Mouse (Mus musculus) gastrocnemius, adult 8-10 months (tissue): Measurements from ENCODE around the gene Sept9. TPM values are rescaled to one million over a fixed set of nuclear protein-coding genes. Genes with fewer than 3 reads are reported as not detected.
A peak's percentile ranks its signal among the peaks of the same experiment; 100 is the strongest.

ENCODE experiments used
- DNase-seq, 2 experiments: peaks; one replicate each; pipeline ENCODE4 v3.0.0; 2022; ENCODE audit warnings: low spot score in 2 of 2
- total RNA-seq, 4 experiments: library from RNA; stranded (reverse); gene quantifications; 2 replicates each; pipeline ENCODE4 v1.2.4; 2022

The Sept9 gene
- total RNA-seq, 4 experiments from 2014 or later = 5.7 to 16.2 (median 12.4) TPM

DNA sequence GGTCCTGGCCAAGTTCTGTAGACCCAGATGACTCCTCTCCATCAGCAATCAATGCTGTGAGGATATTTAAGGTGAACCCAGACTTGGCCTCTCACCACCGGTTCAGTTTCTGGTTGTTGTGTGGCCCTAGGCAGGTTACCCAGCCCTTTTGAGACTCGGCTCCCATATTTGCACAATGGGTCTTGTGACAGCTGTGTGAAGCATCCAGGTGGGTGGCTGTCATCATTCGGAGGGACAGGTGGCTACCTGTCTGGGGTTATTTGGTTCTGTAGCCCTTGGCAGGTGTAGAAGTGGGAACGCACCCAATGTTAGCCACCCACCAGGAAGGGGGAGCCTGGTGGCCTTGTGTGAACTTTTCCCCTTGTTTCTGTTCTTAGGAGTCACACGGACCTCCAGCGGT lies 19.0 kb downstream of the Sept9 start:
- no peak for DNase-seq

DNA sequence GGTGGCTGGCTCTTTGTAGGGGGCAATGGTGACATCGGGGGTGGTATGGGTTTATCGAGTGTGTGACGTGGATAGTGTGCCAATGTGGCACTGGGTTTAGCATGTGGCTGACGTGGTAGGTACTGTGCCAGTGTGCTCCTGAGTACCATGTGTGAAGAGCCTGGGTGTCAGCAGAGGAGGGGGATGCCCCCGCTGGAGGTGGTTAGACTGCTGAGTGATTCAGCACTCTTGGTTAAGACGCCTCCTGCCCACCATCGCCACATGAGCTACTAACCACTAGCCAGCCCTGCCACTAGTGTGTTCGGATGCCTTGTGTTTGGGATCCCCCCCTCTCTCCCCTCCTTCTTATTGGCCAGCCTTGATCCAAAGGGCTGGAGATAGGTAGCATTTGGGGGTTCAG lies 21.3 kb downstream of the Sept9 start:
- DNase-seq = no peak

DNA sequence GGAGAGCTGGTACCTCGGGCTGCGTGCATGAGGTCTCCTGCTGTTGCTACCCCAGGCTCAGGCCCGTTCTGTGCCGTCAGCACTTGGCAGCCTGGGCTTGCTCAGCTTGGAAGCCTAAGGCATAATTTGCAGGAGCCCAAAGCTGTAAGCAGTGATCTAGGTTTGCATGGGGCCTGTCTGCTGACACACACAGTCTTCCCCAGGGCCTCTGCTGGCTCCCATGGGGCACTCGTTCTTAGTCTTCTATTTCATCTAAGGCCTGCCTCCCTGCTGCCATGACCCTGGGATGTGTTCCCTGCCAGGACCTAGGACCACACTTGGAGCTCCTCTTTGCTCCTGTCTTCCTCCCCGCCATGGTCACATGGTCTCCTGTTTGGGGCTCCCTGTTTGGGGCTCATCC lies 21.7 kb downstream of the Sept9 start:
- DNase-seq = no peak

DNA sequence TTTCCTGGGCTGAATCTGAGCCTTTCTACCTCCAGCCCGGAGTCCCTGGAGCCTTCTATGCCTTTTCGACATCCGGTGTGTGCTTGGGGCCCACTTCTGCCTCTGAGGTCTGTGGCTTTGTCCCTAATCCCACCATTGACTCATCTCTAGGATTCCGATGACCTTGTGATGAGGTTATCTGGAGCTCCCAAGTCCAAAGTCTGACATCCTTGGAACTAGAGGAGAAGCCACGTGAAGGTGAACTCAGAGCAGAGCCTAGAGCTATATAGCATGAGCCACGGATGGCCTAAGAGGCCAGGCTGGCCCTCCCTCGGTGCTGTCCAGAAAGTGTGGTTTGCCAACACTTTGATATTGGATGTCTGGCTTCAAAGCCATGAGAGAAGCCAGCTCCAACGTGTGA lies 23.4 kb downstream of the Sept9 start:
- DNase-seq = no peak

DNA sequence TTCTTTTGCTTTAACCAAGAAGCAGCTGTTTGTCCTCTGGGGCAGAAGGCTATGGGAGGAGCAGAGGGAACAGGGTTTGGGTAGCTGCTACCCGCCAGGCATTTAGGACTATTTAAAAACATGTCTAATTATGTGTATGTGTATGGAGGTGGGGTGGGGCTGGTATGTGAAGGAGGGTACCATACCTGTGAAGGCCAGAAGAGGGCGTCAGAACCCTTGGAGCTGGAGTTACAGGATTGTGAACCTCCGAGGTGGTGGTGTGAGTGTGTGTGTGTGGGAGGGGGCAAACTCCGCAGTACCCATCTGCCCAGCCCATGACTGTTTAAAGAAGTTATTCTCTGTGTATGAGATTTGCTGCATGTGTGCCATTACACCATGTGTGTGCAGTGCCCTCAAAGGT lies 25.3 kb downstream of the Sept9 start:
- no peak for DNase-seq

DNA sequence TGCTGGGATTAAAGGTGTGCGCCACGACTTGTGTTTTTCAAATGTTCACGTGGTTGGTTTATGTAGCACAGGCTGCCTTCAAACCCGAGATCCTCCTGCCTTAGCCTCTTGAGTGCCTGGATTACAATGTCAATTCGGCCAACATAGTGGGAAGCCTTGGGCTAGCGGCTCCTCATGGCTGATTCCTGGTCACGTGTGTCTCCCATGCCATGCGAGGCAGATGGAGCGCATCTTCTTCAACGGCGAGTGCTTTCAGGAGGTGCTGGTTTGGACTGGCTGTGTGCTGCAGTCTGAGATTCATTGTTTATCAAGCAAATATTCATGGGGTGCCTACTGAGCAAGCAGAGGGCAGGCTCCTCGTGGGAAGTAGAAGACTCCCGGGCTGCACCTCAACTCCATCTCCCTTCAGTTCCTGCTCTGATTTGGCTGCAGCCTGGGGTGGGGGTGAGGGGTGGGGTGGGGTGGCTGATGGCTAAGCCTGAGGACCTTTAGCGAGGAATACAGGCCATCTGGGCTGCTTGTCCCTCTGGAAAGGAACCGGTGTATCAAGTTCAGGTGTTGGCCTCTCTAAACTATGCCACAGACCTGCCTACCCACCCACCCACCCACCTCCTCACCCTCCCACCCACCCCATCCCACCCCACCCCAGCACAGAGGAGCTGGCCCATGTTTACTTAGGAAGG lies 26.2 kb downstream of the Sept9 start:
- DNase-seq = no peak

DNA sequence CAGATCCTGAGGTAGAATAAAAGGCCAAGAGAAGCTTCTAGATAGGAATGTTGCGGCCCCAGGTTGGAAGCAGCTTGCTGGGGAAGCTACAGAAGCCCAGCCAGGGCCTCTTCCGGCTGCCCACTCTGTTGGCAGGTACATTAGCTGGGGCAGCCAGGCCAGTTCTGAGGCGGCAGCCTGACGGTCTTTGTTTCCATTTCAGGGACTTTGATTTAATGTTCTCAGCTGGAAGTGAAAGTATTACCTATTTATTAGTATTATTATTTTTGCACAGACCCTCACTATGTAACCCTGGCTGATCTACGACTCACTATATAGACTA lies 26.7 kb downstream of the Sept9 start:
- no peak for DNase-seq

DNA sequence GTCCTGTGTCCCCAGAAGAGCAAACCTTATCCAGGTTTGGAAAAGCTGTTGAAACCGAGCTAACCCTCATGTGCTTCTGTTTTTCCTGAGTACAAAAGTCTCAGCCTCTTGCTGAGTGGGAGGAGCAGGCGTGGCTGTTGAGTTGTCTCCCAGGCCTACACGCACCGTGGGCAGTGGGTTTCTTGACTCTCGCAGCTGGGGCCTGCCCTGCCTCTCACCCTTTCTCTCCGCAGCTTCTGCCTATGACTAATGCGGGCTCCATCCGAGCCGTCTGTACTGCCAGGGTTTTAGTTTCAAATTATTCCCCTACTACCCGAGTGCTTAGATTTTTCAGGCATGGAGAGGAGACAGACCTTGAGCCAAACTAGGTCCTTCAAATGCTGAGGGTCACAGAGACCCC lies 28.7 kb downstream of the Sept9 start:
- no peak for DNase-seq

DNA sequence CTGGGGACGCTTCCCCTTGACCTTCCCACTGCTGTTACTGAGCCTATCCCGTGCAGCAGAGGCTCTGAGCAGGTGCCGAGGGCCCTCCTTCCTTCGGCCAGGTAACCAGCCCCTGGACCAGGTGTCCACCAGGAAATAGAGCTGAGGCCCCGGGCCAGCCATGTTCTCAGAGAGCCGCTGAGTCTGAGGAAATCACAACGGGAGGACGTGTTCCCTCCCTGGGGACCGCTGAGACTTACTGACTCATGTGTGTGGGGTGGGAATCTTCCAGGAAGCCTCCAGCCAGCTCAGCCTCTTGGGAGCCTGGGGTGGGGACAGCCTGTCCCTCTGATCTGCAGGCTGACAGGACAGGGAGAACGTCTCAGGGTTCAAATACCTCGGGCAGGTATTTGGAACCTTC lies 32.1 kb downstream of the Sept9 start:
- peak; percentile 54 to 72 for DNase-seq

DNA sequence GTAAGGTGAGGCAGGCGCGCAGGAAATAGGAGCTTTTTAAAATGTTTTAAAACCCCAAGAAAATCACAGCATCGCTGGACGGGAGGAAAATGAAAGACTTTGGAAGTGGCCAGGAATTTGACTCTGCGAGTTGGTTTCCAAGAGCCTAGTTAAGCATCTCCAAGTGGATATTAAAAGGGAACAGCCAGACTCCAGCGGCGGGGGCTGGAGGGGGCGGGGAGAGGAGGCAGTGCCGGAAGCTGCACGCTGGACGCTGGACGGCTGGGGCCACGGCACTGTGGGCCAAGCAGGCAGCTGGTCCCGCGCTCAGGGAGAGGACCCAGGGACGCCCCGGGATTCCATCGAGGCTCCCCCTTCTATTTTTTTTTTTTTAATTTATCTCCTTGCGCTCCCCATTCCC lies 32.6 kb downstream of the Sept9 start:
- DNase-seq = peak; percentile 52 to 64

DNA sequence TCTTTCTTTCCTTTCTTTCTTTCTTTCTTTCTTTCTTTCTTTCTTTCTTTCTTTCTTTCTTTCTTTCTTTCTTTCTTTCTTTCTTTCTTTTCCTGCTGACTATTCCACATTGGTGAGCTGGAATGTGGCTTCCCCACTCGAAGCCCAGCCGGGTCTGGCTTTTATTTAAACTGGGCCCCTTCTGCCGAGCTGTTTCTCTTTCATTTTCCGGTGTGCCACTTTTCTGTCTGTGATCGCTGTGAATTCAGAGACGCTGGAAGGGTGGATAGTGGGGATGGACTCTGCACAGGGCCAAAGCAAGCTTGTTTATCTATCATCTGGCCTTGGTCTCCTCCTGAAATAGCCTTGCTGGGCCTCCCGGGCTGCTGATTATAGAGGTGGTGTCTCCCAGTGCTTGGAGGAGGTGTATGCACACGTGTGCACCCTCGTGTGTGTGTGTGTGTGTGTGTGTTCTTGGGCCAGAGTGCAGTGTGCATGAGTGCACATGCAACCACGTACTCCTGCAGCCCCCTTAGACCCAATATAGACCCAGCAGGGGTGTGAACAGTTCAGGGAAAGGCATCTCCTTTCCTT lies 33.5 kb downstream of the Sept9 start:
- DNase-seq = no peak

DNA sequence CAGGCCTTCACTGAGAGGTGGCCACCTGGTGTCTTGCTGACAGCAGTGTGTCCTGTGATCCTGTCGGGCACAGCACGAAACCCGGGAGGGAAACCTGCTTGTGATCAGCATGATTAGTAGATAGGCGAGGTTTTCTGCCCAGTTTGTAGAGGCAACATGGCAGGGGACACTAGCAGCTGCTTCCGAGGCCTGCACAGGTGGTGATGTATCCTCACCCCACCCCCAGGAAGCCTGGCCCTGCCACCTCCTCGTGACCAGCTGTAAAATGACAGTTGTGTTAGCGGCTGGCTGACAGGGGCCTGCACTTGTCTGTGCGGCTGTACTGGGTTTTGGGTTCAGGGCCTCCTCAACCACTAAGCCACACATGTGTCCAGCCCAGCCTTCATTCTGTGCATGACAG lies 34.4 kb downstream of the Sept9 start:
- DNase-seq = no peak

DNA sequence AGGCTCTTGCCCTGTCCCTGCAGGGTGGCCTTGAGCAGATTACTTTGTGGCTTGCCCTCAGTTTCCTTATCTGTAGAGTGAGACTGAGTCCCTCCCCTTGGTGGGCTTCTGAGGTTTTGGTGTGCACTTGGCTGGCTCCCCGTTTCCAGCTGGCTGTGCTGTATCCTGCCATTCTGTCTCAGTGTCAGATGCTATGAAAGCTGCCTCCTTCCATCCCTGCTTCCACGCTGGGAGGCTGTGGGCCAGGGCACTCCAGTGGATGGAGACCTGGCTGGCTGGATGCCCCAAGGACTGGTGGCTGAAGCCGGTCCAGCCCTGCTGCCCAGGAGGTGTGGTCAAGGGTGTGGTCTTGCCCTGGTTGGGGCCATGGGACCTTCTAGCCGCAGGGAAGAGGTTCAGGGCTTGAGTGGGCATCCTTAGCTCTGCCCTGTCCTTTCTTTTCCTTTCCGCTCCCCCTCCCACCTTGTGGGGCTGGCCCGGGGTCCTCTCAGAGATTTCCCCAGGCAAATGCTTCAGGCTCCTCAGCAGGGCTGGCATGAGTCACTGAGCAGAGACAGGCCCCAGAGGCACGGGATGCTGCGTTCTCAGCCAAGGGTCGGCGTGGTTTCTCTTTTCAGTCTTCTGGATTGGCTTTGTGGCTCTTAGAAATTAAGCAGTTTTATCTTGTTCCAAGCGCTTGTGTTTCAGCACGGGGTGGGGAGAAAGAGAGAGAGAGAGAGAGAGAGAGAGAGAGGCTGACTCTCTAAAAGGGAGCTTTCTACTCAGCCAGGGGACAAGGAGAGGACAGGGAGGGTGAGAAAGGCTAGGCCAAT lies 35.8 kb downstream of the Sept9 start:
- DNase-seq = no peak

DNA sequence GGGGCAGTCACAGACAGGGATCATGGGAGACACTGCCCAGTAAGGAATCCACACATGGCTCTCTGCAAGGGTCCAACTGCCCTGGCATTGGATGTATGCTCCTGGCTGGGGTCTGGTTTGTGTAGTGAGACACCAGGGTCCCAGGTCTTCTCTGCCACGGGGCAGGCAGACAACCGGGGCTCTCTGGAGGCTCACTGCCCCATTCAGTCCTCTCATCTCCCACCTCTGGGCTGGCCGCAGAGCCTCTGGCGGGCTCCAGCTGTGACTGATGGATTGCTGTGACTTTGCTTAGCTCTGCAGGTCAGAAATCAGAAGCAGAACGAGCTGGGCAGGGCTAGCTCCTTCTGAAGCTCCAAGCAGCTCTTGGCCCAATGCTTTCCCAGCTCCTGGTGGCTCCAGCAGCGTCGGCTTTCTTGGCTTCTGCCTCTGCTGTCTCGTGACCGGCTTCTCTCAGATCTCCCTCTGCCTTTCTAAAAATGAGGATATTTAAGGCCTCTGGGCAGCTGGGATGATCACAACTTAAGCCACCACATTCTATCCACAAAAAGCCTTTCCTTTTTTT lies 36.5 kb downstream of the Sept9 start:
- no peak for DNase-seq

DNA sequence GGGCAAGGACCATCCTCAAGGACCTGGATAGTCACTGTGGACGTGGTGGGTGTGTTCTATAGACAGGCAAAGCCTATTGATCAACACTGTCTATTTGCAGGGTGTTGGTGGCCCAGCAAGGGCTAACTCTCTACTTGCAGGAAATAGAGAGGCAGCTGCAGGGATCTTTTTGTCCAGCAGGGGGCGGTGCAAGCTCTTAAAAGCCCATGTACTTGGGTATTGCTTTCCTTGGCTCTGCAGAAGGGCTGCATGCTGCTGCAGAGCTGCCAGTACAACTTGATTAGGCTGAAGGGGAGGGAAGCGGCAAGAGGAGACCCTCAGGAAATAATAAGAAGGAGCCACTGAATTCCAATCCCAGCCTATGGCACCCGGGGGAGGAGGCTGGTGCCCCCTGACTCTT lies 38.7 kb downstream of the Sept9 start:
- DNase-seq = peak; percentile 87 to 90

DNA sequence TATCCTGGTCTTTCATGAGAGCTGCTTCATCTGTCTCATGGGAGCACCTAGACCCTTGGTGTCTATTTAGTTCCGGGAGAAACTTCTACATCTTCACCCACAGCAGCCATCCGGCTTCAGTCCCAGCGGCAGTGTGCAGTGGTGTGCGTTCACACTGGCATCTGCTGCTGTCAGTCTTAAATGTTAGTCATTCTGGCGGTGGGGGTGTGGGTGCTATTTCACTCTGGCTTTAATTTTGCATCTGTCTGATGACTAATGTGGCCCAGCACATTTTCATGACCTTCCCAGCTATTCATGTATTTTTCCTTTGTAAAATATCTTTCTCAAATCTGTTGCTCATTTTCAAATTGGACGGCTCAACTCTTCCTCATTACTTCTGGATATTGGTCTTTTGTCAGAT lies 40.2 kb downstream of the Sept9 start:
- DNase-seq = peak in 1 of 2 experiments; percentile 38

DNA sequence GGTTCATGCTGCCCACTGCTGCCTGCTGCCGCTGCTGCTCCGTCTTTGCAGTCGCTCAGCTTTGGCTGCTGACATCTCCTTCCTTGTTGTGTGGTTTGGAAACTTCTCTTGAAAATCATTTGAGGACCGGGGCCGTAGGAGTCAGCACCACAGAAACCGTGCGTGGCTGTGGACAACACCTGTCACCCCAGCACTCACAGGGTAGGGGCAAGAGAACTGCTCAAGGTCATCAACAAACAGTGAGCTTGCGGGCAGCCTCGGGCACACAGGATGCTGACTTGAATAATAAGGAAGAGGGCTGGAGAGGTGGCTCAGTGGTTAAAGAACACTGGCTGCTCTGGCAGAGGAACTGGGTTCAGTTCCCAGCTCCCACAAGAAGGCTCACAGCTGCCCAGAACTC lies 40.9 kb downstream of the Sept9 start:
- DNase-seq = no peak

DNA sequence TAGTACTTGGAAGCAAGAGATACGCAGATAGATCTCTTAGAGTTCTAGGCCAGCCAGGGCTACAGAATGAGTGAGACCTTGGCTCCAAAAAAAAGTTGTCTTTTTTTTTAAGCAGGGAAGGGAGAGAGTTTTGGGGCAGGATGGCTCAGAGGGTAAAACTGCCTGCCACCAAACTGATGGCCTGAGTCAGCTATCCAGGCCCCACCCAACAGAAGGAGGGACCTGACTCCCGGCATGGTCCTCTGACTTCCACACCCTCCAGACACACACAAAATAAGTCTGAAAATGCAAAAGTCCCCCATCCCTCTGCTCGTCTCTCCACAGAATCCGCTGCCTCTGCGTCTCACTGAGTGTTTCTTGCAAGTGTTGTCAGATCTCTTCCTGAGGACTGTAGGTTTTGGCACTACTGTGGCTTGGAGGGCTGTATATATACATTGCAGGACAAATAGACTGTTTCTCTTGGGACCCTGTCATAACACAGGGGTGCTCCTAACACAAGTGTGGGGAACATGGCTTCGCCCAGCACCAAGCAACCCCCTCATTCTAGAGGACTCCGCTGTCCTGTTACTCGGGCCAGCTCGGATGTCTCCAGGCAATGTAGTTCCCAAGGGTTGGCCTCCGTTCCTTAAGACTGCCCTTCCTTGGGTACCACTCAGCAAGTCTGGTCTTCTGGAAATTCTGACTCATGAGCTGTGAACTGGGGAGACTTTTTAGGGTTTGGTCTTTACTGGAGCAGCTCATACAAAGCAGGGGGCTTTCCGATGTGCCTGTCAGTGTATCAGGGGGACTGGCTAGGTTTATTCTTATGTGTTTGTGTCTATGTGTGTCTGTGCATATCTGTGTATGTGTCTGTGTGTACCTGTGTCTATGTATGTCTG lies 41.6 kb downstream of the Sept9 start:
- no peak for DNase-seq

DNA sequence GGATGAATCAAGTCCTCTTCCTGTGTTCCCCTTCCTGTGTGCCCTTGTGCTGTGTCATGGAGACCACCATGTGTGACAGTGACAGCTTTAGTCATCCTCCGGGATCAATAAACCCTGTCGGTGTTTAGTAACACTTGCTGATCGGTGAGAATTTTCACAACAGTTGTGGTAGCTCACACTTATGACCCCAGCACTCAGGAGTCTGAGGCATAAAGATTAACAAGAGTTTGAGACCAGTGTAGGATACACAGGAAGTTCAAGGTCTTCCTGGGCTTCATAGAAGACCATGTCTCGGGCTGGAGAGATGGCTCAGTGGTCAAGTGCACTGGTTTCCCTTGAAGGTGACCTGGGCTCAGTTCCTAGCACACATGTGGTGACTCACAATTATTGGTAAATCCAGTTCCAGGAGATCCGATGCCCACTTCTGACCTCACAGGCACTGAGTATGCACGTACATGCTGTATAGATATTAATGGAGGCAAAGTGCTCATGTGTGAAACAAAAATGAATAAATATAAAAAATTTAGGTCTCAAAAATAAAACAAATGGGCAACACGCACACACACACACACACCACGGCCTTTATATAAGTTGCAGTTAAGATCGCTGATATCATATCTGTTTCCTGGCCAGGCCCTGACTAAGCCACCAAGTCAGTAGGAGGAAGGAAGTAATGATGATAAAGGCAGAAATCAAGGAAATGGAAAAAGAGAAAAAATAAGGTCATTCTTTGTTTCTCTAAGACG lies 43.1 kb downstream of the Sept9 start:
- no peak for DNase-seq

DNA sequence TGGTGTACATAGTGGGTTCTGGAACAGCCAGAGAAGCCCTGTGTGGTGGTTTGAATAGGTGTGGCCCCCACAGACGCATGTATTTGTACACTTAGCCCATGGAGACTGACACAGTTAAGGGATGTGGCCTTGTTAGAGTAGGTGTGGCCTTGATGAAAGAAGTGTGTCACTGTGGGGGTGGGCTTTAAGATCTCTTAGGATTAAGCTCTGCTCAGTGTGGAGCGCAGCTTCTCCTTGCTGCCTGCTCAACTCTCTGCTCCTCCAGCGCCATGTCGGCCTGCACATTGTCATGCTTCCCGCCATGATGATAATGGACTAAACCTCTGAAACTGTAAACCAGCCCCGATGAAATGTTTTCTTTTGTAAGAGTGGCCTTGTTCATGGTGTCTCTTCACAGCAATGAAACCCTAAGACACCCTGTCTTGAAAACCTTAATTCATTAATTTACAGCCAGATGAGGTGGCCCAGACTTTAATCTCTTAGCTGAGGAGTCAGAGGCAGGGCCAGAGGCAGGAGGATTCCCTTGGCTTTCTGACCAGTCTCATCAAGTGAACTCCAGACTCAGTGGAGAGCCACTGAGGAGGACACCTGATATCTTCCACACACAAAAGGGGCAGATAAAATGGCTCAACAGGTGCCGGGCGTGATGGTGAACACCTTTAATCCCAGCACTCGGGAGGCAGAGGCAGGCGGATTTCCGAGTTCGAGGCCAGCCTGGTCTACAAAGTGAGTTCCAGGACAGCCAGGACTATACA lies 44.3 kb downstream of the Sept9 start:
- DNase-seq = no peak
